Mouse (Mus musculus) CD4-positive, CD25-positive, alpha-beta regulatory T cell, adult 2 months (primary cell): ENCODE data around the gene Spryd4.
"Not testable (repeated sequence)": the region's sequence is repeated elsewhere in the genome, so short reads cannot be mapped to it uniquely, and the experiment has no call there.

Experiments
- DNase-seq: peaks from one replicate; pipeline ENCODE4 v3.0.0-alpha.2; 2012; ENCODE audit warnings: low read depth, low spot score

Gene Spryd4

GRCm38 (mm10) chr10:128211390-128212108 is at the start of gene Spryd4:
TSS of gene Spryd4 (minus strand) at chr10:128211807.
- peak; percentile 95 for DNase-seq

GRCm38 (mm10) chr10:128260376-128260775 is 48.8 kb upstream of the Spryd4 start:
- not testable (repeated sequence) for DNase-seq

GRCm38 (mm10) chr10:128259946-128260345 is 48.3 kb upstream of the Spryd4 start:
- DNase-seq: no peak

GRCm38 (mm10) chr10:128258953-128259352 is 47.3 kb upstream of the Spryd4 start:
- peak; percentile 12 for DNase-seq

GRCm38 (mm10) chr10:128256328-128256727 is 44.7 kb upstream of the Spryd4 start:
- DNase-seq: no peak

- DNase-seq: no peak
These were observed 44.3 kb upstream of the Spryd4 start for GRCm38 (mm10) chr10:128255925-128256324.

GRCm38 (mm10) chr10:128253677-128254255 is 42.2 kb upstream of the Spryd4 start, which contains the start of gene Apon:
TSS of gene Apon (plus strand) at chr10:128254096.
- no peak for DNase-seq

- DNase-seq: no peak
These were observed 39.0 kb upstream of the Spryd4 start for GRCm38 (mm10) chr10:128250565-128250964.

- no peak for DNase-seq
These were observed 35.6 kb upstream of the Spryd4 start for GRCm38 (mm10) chr10:128247020-128247732.

- no peak for DNase-seq
These were observed 32.5 kb upstream of the Spryd4 start for GRCm38 (mm10) chr10:128244121-128244520.

- DNase-seq: no peak
These were observed 31.6 kb upstream of the Spryd4 start for GRCm38 (mm10) chr10:128243252-128243651.

GRCm38 (mm10) chr10:128240131-128240530 is 28.5 kb upstream of the Spryd4 start:
- DNase-seq: no peak

- DNase-seq: no peak
These were observed 27.5 kb upstream of the Spryd4 start for GRCm38 (mm10) chr10:128239140-128239539.

GRCm38 (mm10) chr10:128237807-128238480 is 26.3 kb upstream of the Spryd4 start:
- DNase-seq: no peak

- DNase-seq: no peak
These were observed 24.7 kb upstream of the Spryd4 start for GRCm38 (mm10) chr10:128236321-128236720.

GRCm38 (mm10) chr10:128232420-128232985 is 20.9 kb upstream of the Spryd4 start:
- DNase-seq: peak; percentile 87

GRCm38 (mm10) chr10:128231697-128232419 is 20.3 kb upstream of the Spryd4 start, which contains the start of gene Timeless:
TSS of gene Timeless (plus strand) at chr10:128232065.
- peak; percentile 92 for DNase-seq

GRCm38 (mm10) chr10:128231146-128231545 is 19.5 kb upstream of the Spryd4 start:
- peak; percentile 56 for DNase-seq

- peak; percentile 55 for DNase-seq
These were observed 19.0 kb upstream of the Spryd4 start for GRCm38 (mm10) chr10:128230582-128230981.

GRCm38 (mm10) chr10:128228009-128228408 is 16.4 kb upstream of the Spryd4 start:
- DNase-seq: no peak

- no peak for DNase-seq
These were observed 16.0 kb upstream of the Spryd4 start for GRCm38 (mm10) chr10:128227592-128227991.
